Mouse (Mus musculus) C2C12 (cell line): ENCODE data around the gene Kpnb1.

Experiments
- CEBPB ChIP-seq: IDR thresholded peaks from one replicate; pipeline ENCODE4 v1.6.1; 2011; ENCODE audit warnings: low read depth, mild to moderate bottlenecking, control low read depth, moderate library complexity
- CTCF ChIP-seq: IDR thresholded peaks from one replicate; pipeline ENCODE4 v1.5.1; 2011; ENCODE audit not compliant: control insufficient read depth, insufficient read depth, insufficient read length
- MAX ChIP-seq: IDR thresholded peaks from one replicate; pipeline ENCODE4 v1.6.1; 2011; ENCODE audit warnings: mild to moderate bottlenecking, control low read depth
- MYOD1 ChIP-seq: IDR thresholded peaks from one replicate; pipeline ENCODE4 v1.6.1; 2011; ENCODE audit warnings: low read depth; ENCODE audit not compliant: control insufficient read depth, insufficient read length
- USF1 ChIP-seq: IDR thresholded peaks from one replicate; pipeline ENCODE4 v1.6.1; 2011; ENCODE audit warnings: low read depth, mild to moderate bottlenecking, control low read depth, moderate library complexity

GRCm38 (mm10) chr11:97185704-97186614, 1.7 kb downstream of the Kpnb1 start:
- TF ChIP-seq MYOD1 (no peak), CTCF (no peak), CEBPB (no peak), USF1 (no peak), MAX (no peak)
